Mouse (Mus musculus): ENCODE measurements around the gene Hspbap1. TPM values are rescaled to one million over a fixed set of nuclear protein-coding genes. Genes with fewer than 3 reads are reported as not detected.

The Hspbap1 gene
- polyA plus RNA-seq (2014; fragmentation: Illumina TruSeq; extraction: RNeasy Lipid Tissue Mini Kit (QIAGEN cat#74804)), result 5.9 TPM

DNA sequence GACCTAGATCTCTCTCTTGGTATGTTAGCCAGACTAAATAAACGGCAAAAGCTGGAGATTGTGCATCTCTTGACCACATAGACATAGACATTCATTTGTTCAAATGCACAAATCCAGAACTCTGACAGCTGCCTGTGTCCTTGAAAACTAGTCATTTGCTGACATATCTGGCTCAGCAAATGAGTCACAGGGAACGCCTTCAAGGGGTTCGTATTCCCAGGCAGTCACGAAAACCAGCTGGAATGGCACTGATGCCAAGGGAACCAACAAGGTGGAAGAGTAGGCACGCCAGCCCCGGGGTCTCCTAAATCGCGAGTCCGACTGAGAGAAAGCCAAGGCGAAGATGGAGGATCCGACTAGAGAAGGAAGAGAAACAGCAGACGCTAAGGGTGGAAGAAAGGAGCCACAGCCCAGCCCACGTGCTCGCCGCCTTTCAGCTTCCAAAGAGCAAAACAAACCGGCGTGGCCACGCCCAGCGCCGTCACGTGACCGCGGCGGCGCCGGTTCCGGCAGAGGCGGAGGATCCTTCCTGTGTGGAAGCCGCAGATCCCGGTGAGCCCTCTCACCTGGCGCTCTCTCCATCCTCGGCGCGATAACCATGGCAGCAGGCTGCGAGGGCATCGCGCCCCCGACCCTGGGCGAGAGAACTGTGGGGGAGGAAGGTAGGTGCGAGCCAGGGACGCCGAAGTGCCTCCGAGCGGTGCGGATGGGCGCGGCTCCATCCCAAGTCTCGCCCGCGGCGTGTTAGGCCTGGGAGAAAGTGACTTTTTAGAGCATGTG, at the start of gene Hspbap1:
Gene Hspbap1 (plus strand): TSS at position 498 of the 780 bp plus-strand sequence.

DNA sequence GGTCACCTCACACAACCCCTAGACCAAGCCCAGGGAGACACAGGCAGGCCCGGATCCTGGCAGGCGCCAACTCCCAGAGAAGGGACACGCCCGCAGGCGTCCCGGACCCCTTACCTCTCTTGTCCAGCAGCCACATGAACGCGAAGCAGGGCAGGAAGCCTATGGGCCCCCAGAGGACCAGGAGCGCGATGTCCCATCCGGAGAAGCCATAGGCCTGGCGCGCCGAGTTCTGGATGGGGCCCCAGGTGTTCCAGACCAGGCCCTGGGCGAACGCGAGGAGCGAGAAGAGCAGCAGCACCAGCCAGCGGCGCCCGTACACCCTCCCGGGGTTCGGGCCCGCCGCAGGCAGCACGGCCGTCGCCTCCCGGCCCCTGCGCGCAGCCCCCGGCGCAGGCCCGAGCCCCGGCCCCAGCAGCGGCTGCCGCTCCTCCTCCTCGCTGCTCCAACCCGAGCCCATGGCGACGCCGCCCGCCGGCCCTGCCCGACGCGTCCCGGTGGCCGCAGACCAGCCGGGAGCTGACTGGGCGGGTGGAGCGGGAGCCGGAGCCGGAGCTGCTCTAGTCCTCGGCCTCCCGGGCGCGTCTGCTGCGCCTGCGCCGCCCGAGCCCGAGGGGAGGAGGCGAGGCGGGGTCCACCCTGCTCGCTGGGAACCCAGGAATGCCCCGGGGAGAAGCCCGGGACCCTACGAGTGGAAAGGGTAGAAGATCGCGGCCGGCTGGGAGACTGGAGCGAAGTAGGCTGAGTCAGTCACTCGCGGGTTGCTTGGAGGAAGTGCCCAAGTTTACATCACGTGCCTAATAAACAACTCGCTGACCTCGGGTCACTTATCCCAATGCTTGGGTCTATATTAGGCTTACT, 1.2 kb upstream of the Hspbap1 start, which contains the start of gene Dirc2:
Gene Dirc2 (minus strand): TSS at position 572 of the 858 bp plus-strand sequence.

DNA sequence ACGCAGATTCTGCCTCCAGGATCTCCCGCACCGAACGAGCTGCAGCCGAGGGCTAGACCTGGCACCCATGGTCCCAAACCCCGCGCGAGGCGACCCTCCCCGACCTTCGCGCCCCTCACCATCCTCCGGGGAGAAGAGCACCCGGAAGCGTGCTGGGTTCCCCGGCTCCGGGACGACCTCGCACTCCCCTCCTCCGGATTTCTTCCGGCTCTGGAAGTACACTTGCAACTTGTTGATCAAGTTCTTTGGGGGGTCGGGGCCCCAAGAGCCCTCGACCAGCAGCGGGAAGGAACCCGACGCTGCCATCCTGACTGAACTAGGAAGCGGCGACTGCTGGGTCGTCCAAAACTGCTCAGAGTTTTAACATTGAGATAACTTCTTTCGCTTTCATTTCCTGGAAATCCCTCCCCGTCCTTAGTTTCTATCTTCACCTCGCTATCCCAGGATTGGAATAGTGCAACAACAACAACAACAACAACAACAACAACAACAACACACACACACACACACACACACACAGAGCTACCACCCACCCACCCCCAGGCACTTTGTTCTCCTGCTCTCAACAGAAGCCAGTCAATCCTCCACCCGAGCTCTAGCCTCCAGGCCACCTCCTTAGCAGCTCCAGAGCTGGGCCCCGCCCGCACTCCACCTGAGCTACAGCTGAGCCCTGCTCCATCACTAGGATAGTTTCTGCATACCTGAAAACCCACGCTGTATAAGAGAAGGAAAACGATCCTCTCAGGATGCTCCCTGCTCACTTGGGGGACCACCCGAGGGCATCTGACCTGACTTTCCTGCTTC, 101.1 kb downstream of the Hspbap1 start, which contains the start of gene Parp14:
Gene Parp14 (minus strand): TSS at position 497 of the 804 bp plus-strand sequence.

Other genes starting within 250 kb of the Hspbap1 start
- 0.54 TPM for gene Sema5b, start 229.2 kb upstream of the Hspbap1 start, polyA plus RNA-seq (2014; fragmentation: Illumina TruSeq; extraction: RNeasy Lipid Tissue Mini Kit (QIAGEN cat#74804))
- gene Dirc2, start 1.0 kb upstream of the Hspbap1 start, polyA plus RNA-seq (2014; fragmentation: Illumina TruSeq; extraction: RNeasy Lipid Tissue Mini Kit (QIAGEN cat#74804)), result 27.7 TPM
- gene Parp14, start 101.2 kb downstream of the Hspbap1 start, polyA plus RNA-seq (2014; fragmentation: Illumina TruSeq; extraction: RNeasy Lipid Tissue Mini Kit (QIAGEN cat#74804)), result 24.8 TPM
- 39.7 TPM for gene Parp9, start 168.1 kb downstream of the Hspbap1 start, polyA plus RNA-seq (2014; fragmentation: Illumina TruSeq; extraction: RNeasy Lipid Tissue Mini Kit (QIAGEN cat#74804))
- 29.5 TPM for gene Dtx3l, start 168.8 kb downstream of the Hspbap1 start, polyA plus RNA-seq (2014; fragmentation: Illumina TruSeq; extraction: RNeasy Lipid Tissue Mini Kit (QIAGEN cat#74804))
- 104 TPM for gene Kpna1, start 208.4 kb downstream of the Hspbap1 start, polyA plus RNA-seq (2014; fragmentation: Illumina TruSeq; extraction: RNeasy Lipid Tissue Mini Kit (QIAGEN cat#74804))